Mouse (Mus musculus) kidney, adult 11 months (tissue): ENCODE results near the gene Noc4l.

Experiments used
- DNase-seq: peaks from one replicate; pipeline ENCODE4 v3.0.0; 2022

Noc4l gene

GRCm38 (mm10) chr5:110652719-110653648 lies at the start of gene Noc4l, which contains the start of gene Ddx51:
Gene Noc4l (minus strand): TSS chr5:110653417.
Gene Ddx51 (plus strand): TSS chr5:110653451.
- DNase-seq = peak; percentile 85

- DNase-seq = no peak
Measured at GRCm38 (mm10) chr5:110698617-110699016, 45.4 kb upstream of the Noc4l start.

GRCm38 (mm10) chr5:110682041-110682440 lies 28.8 kb upstream of the Noc4l start:
- DNase-seq = no peak

GRCm38 (mm10) chr5:110665486-110666121 lies 12.4 kb upstream of the Noc4l start:
- DNase-seq = no peak

- no peak for DNase-seq
Measured at GRCm38 (mm10) chr5:110664750-110665269, 11.6 kb upstream of the Noc4l start.

GRCm38 (mm10) chr5:110664041-110664440 lies 10.8 kb upstream of the Noc4l start:
- no peak for DNase-seq

- DNase-seq = no peak
Measured at GRCm38 (mm10) chr5:110659682-110660081, 6.5 kb upstream of the Noc4l start.

GRCm38 (mm10) chr5:110653686-110654085 lies 469 bp upstream of the Noc4l start:
- no peak for DNase-seq

- no peak for DNase-seq
Measured at GRCm38 (mm10) chr5:110646377-110646776, 6.8 kb downstream of the Noc4l start.

- DNase-seq = peak; percentile 53
Measured at GRCm38 (mm10) chr5:110639459-110639858, 13.8 kb downstream of the Noc4l start.

- no peak for DNase-seq
Measured at GRCm38 (mm10) chr5:110638306-110639074, 14.7 kb downstream of the Noc4l start.

GRCm38 (mm10) chr5:110635951-110636707 lies 17.1 kb downstream of the Noc4l start:
- no peak for DNase-seq

GRCm38 (mm10) chr5:110629525-110630120 lies 23.6 kb downstream of the Noc4l start:
- peak; percentile 79 for DNase-seq

GRCm38 (mm10) chr5:110628156-110628555 lies 25.1 kb downstream of the Noc4l start:
- no peak for DNase-seq

- DNase-seq = no peak
Measured at GRCm38 (mm10) chr5:110627351-110627750, 25.9 kb downstream of the Noc4l start.

GRCm38 (mm10) chr5:110624319-110624718 lies 28.9 kb downstream of the Noc4l start:
- DNase-seq = no peak

GRCm38 (mm10) chr5:110619226-110619625 lies 34.0 kb downstream of the Noc4l start:
- no peak for DNase-seq

GRCm38 (mm10) chr5:110611435-110612158 lies 41.6 kb downstream of the Noc4l start:
- DNase-seq = no peak

GRCm38 (mm10) chr5:110610484-110610883 lies 42.7 kb downstream of the Noc4l start:
- DNase-seq = no peak

- no peak for DNase-seq
Measured at GRCm38 (mm10) chr5:110609868-110610267, 43.3 kb downstream of the Noc4l start.

GRCm38 (mm10) chr5:110609425-110609824 lies 43.8 kb downstream of the Noc4l start:
- DNase-seq = no peak
